Mouse (Mus musculus) kidney, adult 8-10 months (tissue): ENCODE results near the gene Il9r.
A peak's percentile ranks its signal among the peaks of the same experiment; 100 is the strongest.

ENCODE experiments used
- DNase-seq, 2 experiments: peaks; one replicate each; pipeline ENCODE4 v3.0.0; 2022

Il9r gene

DNA sequence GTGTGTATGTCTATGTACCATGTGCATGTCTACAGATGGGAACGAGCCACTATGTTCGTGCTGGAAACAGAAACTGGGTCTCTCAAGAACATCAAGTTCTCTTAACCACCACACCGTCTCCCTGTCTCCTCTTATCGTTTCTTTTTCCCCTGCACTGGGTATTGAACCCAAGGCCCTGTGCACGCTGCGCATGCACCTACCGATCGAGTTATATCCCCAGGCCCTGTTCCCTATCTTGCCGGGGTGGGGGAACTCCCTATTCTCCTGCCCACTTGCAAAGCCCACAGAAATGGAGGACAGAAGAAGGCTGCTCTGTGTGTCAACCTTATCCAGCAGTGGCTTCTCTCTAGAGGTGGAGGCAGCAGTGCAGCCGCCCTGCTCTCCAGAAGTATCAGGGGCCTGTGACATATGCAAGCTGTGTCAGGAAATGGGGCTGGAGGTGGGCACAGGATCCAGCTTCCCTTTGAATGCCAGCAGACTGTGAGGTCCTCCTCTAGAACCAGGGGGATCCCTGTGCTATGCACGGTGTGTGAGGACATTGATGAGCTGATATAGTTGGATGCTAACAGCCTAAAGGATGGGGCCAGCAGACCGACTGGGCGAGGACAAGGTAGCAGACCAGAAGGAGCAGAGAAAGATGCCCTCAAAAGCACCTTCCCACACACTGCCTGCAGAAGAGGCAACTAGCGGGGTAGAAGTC is 1.7 kb downstream of the Il9r start:
- DNase-seq = no peak

DNA sequence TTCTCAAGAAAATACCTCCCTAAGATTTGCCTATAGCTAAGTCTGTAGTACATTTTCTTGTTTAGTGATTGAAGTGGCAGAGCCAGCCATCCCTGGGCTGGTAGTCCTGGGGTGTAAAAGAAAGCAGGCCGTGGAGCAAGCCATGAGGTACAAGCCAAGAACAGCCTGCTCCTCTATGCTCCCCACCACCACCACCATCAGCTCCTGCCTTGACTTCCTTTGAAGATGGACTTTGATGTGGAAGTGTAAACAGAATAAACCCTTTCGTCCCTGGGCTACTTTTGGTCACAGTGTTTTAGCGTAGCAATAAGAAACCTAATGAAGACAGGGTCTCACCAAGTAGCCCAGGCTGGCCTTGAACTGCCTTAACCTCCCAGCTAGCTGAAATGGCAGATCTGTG is 2.3 kb downstream of the Il9r start:
- DNase-seq = no peak

DNA sequence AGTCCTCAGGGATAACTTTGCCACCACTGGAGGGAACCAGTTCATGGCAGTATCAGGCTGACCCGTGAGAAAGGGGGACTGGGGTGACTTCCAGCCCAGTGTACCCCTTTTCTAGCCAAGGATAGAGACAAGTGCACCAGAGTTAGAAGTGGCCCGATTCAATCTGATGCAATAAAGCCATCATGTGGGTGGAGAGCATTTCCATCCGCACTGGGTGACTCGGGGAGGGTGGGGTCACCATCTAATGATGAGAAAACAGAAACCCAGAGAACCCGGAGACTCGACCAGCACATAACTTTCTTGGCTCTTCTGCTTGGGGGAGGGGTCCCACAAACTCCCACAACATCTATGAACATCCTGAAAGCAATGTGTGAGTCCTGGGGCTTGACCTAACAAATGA is 3.4 kb downstream of the Il9r start:
- no peak for DNase-seq

GRCm38 (mm10) chr11:32195867-32196540 is 4.1 kb downstream of the Il9r start:
- no peak for DNase-seq

DNA sequence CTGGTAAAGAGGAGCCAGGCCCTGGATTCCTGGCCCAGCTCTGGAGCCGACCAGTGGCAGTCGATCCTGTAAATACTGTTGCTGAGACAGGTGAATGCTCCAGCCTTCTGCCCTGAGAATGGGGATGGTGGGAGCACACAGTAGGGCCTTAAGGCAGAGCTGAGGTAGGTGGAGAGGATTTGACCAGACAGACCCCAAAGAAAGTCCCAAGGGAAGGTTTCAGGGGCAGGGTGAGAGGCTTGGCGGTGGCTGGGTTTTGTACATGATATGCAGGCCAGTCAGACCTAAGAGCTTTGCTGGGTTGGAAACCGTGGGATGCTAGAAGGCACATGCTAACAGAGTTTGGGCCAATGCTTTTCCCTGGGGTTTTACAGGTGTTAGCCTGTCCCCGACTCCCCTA is 5.5 kb downstream of the Il9r start:
- no peak for DNase-seq

DNA sequence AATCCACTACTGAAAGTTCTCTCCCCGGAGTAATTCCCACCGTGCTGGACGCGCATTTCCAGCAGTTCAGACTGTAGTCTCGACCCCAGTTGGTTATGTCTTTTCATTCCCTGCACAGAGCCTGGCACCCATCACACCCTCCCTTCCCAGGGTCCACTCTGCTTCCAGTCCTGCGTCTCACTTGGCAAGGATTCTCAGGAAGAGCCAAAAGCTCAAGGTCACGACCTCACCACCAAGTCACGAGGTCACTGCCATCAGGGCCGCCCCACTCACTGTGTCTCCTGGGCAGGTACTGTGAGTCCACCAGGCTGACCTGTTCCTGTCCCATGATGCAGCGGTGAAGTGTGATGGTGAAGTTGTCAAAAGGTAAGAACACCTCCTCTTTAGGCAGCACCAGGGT is 6.0 kb downstream of the Il9r start:
- no peak for DNase-seq

DNA sequence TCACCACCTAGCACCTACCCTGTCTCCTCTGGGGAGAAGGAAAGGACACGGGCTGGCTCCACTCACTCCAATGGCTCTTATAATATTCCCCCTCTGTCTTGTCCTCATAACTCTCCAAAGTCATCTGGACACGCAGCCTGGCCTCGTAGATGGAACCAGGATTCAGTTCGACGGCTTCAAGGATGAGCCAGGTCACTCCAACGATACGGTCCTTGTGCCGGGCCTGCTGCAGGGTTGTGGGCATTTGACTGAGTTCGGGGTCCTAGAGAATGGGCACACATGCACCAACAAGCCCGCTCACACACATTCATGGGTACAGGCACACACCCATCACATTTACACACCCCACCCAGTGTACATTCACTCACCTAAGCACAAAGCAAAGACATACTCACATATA is 6.9 kb downstream of the Il9r start:
- DNase-seq = no peak

DNA sequence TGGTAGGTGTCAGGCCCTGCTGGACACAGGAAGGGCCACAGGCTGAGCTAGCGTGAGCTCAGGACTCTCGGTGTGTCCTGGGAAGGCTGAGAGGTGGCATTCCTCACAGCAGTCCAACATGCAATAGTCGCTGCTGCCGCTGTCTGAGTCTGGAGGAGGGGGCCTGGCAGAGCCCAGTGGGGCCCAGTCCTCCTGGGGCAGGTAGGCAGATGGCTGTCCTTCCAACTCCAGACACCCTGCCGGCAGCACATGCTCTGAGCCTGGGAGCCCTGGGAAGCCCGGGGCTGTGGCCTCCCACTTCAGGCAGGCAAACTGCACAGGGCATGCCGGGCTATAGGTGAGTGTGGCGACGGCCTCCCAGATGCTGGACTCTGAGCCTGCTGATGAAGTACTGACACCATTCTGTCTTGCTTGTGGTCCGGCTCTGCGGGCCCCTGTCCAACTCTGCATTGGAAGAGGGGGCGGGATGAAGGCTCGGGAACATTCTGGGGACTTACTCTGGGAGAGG is 9.4 kb downstream of the Il9r start:
- no peak for DNase-seq

- no peak for DNase-seq
Measured at GRCm38 (mm10) chr11:32190119-32190518, 10.0 kb downstream of the Il9r start.

- DNase-seq = no peak
Measured at GRCm38 (mm10) chr11:32189434-32189833, 10.6 kb downstream of the Il9r start.

GRCm38 (mm10) chr11:32188881-32189280 is 11.2 kb downstream of the Il9r start:
- DNase-seq = no peak

GRCm38 (mm10) chr11:32187256-32187655 is 12.8 kb downstream of the Il9r start:
- no peak for DNase-seq

DNA sequence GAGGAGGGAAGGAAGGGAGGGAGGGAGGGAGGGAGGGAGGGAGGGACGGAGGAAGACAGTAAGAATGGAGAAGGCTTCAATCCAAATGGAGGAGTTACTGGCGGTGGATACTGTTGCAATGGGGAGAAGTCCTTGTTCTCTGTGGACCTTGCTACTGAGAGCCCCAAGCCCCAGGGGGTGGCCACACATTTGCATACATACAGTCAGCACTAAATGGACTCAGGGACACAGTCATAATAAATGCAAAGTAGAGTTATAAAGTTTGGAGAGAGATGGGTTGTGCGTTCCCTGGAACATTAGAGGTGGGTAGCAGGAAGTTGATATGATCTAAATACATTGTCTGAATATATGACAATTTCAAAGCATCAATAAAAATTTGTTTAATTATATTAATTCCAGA is 14.0 kb downstream of the Il9r start:
- DNase-seq = no peak

GRCm38 (mm10) chr11:32184469-32184868 is 15.6 kb downstream of the Il9r start:
- DNase-seq = no peak

DNA sequence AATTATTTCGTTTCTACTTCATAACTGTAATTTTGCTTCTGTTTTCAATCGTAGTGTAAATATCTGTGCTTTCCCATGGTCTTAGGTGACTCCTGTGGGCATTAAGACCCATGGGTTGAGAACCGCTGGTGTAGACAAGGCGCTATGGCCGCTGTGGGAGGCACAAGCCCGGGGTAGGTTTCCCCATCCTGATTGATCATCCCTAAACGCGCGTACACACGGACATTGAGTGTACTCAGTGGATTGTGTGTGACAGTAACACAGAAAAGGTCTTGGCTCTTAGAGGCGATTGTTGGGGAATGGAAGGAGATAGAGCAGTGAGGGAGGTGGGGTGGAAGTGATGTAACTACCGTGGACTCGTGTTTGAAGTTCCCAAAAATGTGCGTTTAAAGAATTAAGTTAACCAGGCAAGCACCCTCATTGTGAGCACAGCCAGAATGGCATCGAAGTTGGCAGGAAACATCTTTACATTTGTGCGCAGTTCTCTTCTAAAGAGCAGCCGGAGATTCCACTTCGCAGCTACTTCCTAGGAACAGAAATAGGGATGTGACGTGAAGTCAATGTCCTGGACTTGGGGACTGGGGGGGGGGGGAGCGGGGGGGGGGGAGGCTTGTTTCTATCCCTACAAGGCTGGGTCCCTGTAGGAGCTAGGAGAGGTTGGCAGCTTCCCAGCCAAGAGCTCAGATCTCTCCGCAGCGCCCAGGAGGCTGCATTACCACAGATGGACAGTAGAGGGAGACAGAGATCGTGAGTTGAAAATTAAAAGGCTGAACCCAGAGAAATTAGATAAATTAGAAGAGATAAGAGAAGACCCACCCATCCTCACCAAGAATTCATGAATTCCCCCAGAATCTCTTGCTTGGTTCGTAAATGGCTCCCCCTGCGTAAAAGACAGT is 17.9 kb downstream of the Il9r start:
- DNase-seq = peak; percentile 61 to 87

DNA sequence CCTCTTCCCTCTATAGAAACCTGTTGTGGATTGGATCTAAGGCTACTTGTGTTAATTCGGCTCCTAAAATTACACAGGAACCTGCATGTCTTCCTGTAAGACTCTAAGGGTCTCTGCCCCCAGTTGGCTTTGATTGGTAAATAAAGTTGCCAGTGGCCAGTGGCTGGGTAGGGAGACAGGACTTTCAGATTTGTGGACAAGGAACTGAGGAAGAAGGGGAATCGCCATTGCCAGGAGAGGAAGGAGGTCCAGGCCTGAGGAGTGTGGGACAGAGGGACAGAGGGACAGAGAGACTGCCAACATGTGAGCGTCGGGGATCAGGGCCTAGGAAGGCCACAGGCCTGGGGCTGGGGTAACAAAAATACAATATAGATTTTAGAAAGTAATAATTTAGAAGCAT is 18.8 kb downstream of the Il9r start:
- no peak for DNase-seq

GRCm38 (mm10) chr11:32178506-32178905 is 21.6 kb downstream of the Il9r start:
- DNase-seq = no peak

DNA sequence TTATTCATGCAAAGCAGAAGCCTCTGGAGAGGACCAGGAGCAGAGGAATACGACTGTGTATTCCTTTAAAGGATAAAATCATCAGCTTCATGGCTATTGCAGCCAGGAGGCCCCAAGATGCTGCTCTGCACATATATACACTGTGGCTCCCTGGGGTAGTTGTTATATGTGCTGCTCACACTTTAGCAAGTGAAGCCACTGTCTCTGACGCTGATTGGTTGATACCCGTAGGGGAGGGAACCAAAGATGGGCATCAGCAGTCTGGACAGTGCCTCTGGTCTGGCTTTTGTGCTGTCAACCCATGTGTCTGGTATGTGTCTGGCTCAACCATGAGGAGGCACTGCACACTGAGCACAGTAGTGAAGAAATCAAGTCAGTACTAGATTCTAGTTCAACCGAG is 33.4 kb downstream of the Il9r start:
- no peak for DNase-seq

DNA sequence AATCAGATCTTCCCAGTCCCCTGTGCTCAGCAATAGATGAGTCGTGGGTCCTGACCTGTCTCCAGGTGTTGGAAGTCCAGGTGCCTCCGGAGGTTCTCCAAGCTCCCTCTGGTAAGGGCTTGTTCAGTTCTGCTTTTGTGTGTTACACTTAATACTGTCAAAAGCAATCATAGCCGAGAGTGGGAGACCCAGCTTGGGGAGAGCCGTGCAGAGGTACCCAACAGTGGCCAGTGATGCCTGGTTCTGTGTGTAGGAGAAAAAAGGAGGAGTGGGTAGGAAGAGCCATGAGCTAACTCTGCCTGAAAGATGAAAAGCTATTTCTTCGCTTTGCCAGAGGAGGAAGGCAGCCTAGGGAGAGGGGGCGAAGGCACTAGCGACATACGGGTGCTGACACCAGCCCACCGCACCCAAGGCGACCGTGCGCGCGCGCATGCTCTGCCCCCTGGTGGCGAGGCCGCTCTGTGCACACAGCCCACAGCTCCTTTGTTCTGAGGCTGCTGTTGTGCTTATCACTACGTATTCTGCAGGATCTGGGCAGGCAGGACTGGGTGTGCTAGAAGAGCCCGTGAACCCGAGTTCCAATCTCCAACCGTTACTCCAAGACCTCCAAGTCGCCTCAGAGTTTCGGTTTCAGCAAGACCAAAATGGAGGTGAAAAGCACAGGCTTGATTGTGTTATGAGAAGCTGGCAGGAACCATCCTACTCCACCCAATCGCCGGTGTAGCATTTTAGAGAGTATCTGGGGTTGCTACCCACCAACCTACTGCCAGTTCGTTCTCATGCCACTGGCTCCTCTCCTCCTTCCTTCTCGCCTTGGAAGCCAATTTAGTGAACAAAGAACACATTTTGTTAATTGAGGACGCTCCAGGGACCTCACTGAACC is 37.9 kb downstream of the Il9r start:
- peak; percentile 25 to 59 for DNase-seq

GRCm38 (mm10) chr11:32161500-32161899 is 38.6 kb downstream of the Il9r start:
- peak; percentile 26 to 44 for DNase-seq

DNA sequence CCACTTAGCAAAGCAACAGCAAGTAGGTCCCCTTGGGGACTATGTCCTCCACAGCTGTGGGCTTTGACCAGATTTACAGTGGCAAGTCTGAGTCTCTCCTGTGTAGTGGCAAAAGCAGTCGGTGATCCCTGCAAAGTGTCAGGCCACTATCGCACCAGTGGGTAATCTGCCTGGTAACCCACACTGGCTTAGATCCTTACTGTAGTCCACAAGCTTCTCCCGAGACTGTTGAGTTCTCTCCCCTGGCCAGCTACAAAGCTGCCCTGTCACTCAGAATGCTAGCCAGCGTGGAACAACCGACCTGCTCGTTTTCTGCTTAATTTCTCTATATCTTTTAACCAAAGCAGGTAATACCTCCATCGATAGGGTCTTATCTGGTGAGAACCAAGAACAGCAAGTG is 39.7 kb downstream of the Il9r start:
- no peak for DNase-seq

- DNase-seq = no peak
Measured at GRCm38 (mm10) chr11:32159176-32159575, 40.9 kb downstream of the Il9r start.
